8 mouse cellular contexts compared by ENCODE assay signal in genomic region chr14:59200711-59201603, GRCm38 (mm10). TPM values are rescaled to one million over a fixed set of nuclear protein-coding genes. Genes with fewer than 3 reads are reported as not detected.
DNase-seq lines count a peak whose midpoint lies in the region; ATAC-seq lines count a peak whose summit lies in the region.

Gene Rcbtb1 (plus strand): TSS chr14:59201209.

- peaks cover 31% of the 10 kb centered on the region for H3K4me1 ChIP-seq in hindbrain, embryonic 16.5 days (ENCODE audit: control insufficient read depth, insufficient read depth, low read depth, low read length)

- H3K4me3 ChIP-seq in hindbrain, embryonic 16.5 days (ENCODE audit: low read length): peak within 1 kb of the TSS; percentile 84
- H3K4me3 ChIP-seq in macrophage (ENCODE audit: inconsistent target): peak within 1 kb of the TSS; percentile 84

- peak within 1 kb of the TSS; percentile 97 for H3K9ac ChIP-seq in hindbrain, embryonic 16.5 days (ENCODE audit: low read depth, low read length)

- no peaks in the 10 kb centered on the region for H3K9me3 ChIP-seq in hindbrain, embryonic 16.5 days (ENCODE audit: control insufficient read depth, low read length)

- H3K36me3 ChIP-seq in hindbrain, embryonic 16.5 days (ENCODE audit: control insufficient read depth, insufficient read depth, low read length): no peaks in the 10 kb centered on the region
- H3K36me3 ChIP-seq in macrophage (ENCODE audit: inconsistent target): no peaks in the 10 kb centered on the region

- peak within 1 kb of the TSS; percentile 97 for H3K4me2 ChIP-seq in hindbrain, embryonic 16.5 days (ENCODE audit: low read length)

- H3K27ac ChIP-seq in hindbrain, embryonic 16.5 days (ENCODE audit: low read depth, low read length): peak within 1 kb of the TSS; percentile 98
- H3K27ac ChIP-seq in macrophage: no peak within 1 kb of the TSS

- DNase-seq in WW6 (ENCODE audit: low read depth, low spot score): peak; percentile 84
- DNase-seq in cerebellum, postnatal 4 days (ENCODE audit: low spot score in 2 of 2): peak; percentile 71 to 91
- DNase-seq in gastrocnemius, adult 18-20 months (ENCODE audit: low spot score): peak; percentile 92
- DNase-seq in left cerebral cortex, adult 18-20 months (ENCODE audit: low spot score in 2 of 2): peak; percentile 87 to 93
- peak; percentile 95 for DNase-seq in right cerebral cortex, adult 18-20 months
- DNase-seq in urinary bladder, postnatal 10 days (ENCODE audit: low spot score): peak; percentile 70

- peaks cover 42% of the 10 kb centered on the region for H3K79me2 ChIP-seq in macrophage (ENCODE audit: inconsistent target)

- H3K27me3 ChIP-seq in hindbrain, embryonic 16.5 days (replicated peaks; ENCODE audit: control insufficient read depth, insufficient read depth, low read length): no peaks in the 10 kb centered on the region

- WGBS in hindbrain, embryonic 16.5 days: under 1% methylated on average over 77 of the region's 96 CpGs
- WGBS in macrophage (ENCODE audit: missing documents): 2% methylated on average over 82 of the region's 96 CpGs

- peak; percentile 95 for ATAC-seq in hindbrain, embryonic 16.5 days

RNA-seq across cellular contexts. Expression of gene Rcbtb1, which starts in this region (rescaled TPM):
- total RNA-seq in gastrocnemius, adult 18-20 months (2021): 10 to 100 TPM; 11.2 to 11.6 TPM
- 38.9 and 44.7 TPM in 2 replicates for polyA plus RNA-seq in hindbrain, embryonic 16.5 days (2015; fragmentation: Nextera tagmentation; extraction: Ambion mirVana)
- 10 to 100 TPM; 31.1 to 32.0 TPM for total RNA-seq in left cerebral cortex, adult 18-20 months (2021)
- 10 to 100 TPM in 25 of 26 experiments, 1 to 10 TPM in 1; 8.0 to 97.0 (median 45.0) TPM for total RNA-seq in macrophage (2018; cell fraction: chromatin; rRNA removed)
- total RNA-seq in macrophage (2018; cell fraction: cytosol; rRNA removed): 10 to 100 TPM; 14.6 to 30.2 (median 21.3) TPM
- 10 to 100 TPM; 12.0 to 69.1 (median 32.3) TPM for total RNA-seq in macrophage (2018; cell fraction: nucleus; rRNA removed)
- polyA plus RNA-seq in macrophage (2018): 15.1 to 19.6 TPM (median 16.3 TPM) in 3 replicates
